In genomic region chr5:136410681-136411181, GRCm38 (mm10) we compare ENCODE assay signal across 14 mouse cellular contexts.
DNase-seq lines count a peak whose midpoint lies in the region; ATAC-seq lines count a peak whose summit lies in the region.
"Had no signal": no experiment of that assay in that cellular context is flagged by ENCODE, and none has a peak within 500 bp of the region (broad histone marks: within the 10 kb centered on the region; RNA-seq: fewer than 3 reads in every experiment).

No protein-coding gene starts in this region.

- no peak for DNase-seq in heart, postnatal 36 days
- DNase-seq in MN1 (ENCODE audit: low spot score) = peak; percentile 34
- peak; percentile 20 for DNase-seq in induced T-regulatory cell, adult 2 months (ENCODE audit: low read depth)
- DNase-seq in thymus, postnatal 0 days (ENCODE audit: low spot score) = peak; percentile 81
- DNase-seq in cerebellum, adult 9-10 months = no peak
- DNase-seq in kidney, postnatal 10 days = no peak
- no peak for DNase-seq in midbrain, embryonic 10.5 days (ENCODE audit: low spot score)
- DNase-seq: gastrocnemius, postnatal 10 days; lung, postnatal 10 days had no signal

- 27% methylated on average over 7 of the region's 7 CpGs for WGBS in heart, embryonic 12.5 days
- 90% methylated on average over 7 of the region's 7 CpGs for WGBS in midbrain, embryonic 10.5 days

- peaks cover 47% of the 10 kb centered on the region for H3K4me1 ChIP-seq in heart, embryonic 12.5 days (replicated peaks)
- H3K4me1 ChIP-seq in midbrain, embryonic 10.5 days = no peaks in the 10 kb centered on the region

- no peak for ATAC-seq in heart, embryonic 12.5 days (ENCODE audit: insufficient number of reproducible peaks, low FRiP score)
- ATAC-seq: activated CD4-positive, CD25-positive, alpha-beta regulatory T cell, adult 4 months; intestine, postnatal 0 days had no signal

- H3K4me2 ChIP-seq in heart, embryonic 12.5 days = no peak overlapping the region

- no peak overlapping the region for H3K4me3 ChIP-seq in heart, embryonic 12.5 days
- no peak overlapping the region for H3K4me3 ChIP-seq in midbrain, embryonic 10.5 days
- H3K4me3 ChIP-seq: erythroblast, embryonic 14.5 days; layer of hippocampus, adult 2 months had no signal

- intact Hi-C loops in heart, postnatal 36 days (cut with DNase I) = no loop called here

- no peak overlapping the region for H3K9ac ChIP-seq in heart, embryonic 12.5 days

- peaks cover 6% of the 10 kb centered on the region for H3K9me3 ChIP-seq in heart, embryonic 12.5 days (replicated peaks)
- H3K9me3 ChIP-seq in midbrain, embryonic 10.5 days (replicated peaks) = peaks cover 6% of the 10 kb centered on the region; the same call in 1 of the 2 replicates

- H3K27ac ChIP-seq in heart, embryonic 12.5 days (ENCODE audit: poor library complexity, severe bottlenecking) = peak overlapping the region; percentile 25; the same call in 1 of the 2 replicates
- no peak overlapping the region for H3K27ac ChIP-seq in midbrain, embryonic 10.5 days (replicated peaks)
- H3K27ac ChIP-seq: layer of hippocampus, adult 2 months had no signal

- no peaks in the 10 kb centered on the region for H3K27me3 ChIP-seq in heart, embryonic 12.5 days (replicated peaks)
- no peaks in the 10 kb centered on the region for H3K27me3 ChIP-seq in midbrain, embryonic 10.5 days (ENCODE audit: low read depth, poor library complexity, severe bottlenecking)

- H3K36me3 ChIP-seq in heart, embryonic 12.5 days = peaks cover 24% of the 10 kb centered on the region
- H3K36me3 ChIP-seq in midbrain, embryonic 10.5 days = peaks cover 32% of the 10 kb centered on the region

Comparison
In these comparisons a context has a peak if more than half of its experiments do, and no peak if none do; other contexts are left out.
1. DNase-seq: peak in MN1 (single experiment), induced T-regulatory cell, adult 2 months (single experiment) and thymus, postnatal 0 days (single experiment); none in heart, postnatal 36 days (0 of 2), cerebellum, adult 9-10 months (single experiment), kidney, postnatal 10 days (single experiment) and midbrain, embryonic 10.5 days (single experiment).